Comparison of ENCODE assay signal across 36 mouse cellular contexts in the genomic region with DNA sequence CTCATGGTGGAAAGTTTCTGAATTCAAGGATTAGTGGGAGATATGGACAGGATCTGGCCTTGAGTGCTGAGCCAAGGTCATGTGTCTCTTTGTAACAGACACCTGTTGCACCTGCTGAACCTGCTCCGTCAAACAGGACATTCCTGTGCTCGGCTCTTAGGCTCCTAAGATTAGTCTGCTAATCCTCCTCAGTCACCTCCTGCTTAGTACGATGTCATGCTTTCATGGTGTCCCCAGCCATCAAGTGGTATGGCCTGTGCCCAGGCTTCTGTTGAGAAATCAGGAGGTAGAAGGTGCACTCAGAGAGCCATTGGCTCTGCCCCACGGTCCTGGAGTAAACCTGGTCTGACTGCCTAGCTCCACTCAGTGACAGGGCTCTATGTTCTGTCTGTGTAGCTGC. TPM values are rescaled to one million over a fixed set of nuclear protein-coding genes. Genes with fewer than 3 reads are reported as not detected.
"Had no signal": no experiment of that assay in that cellular context is flagged by ENCODE, and none has a peak within 500 bp of the region (broad histone marks: within the 10 kb centered on the region; RNA-seq: fewer than 3 reads in every experiment).

No protein-coding gene starts in this region.

- H3K36me3 ChIP-seq: heart, embryonic 10.5 days; heart, embryonic 12.5 days; heart, embryonic 13.5 days; heart, embryonic 15.5 days; hindbrain, embryonic 10.5 days; hindbrain, embryonic 12.5 days; hindbrain, embryonic 13.5 days; hindbrain, embryonic 15.5 days; intestine, embryonic 15.5 days; kidney, embryonic 15.5 days had no signal

- ATAC-seq: hindbrain, embryonic 16.5 days; hindbrain, postnatal 0 days; intestine, embryonic 15.5 days; intestine, embryonic 16.5 days; intestine, postnatal 0 days had no signal

- H3K4me1 ChIP-seq: hindbrain, embryonic 12.5 days; hindbrain, embryonic 13.5 days; intestine, embryonic 15.5 days had no signal

- H3K27ac ChIP-seq: heart, embryonic 10.5 days; heart, embryonic 13.5 days; heart, embryonic 15.5 days; hindbrain, embryonic 10.5 days; hindbrain, embryonic 12.5 days; hindbrain, embryonic 13.5 days; hindbrain, embryonic 14.5 days; hindbrain, embryonic 15.5 days; hindbrain, postnatal 0 days; intestine, embryonic 15.5 days; kidney, embryonic 15.5 days; kidney, postnatal 0 days; layer of hippocampus, adult 2 months had no signal

- H3K27me3 ChIP-seq: heart, embryonic 15.5 days; hindbrain, embryonic 15.5 days; intestine, embryonic 15.5 days had no signal

- H3K9me3 ChIP-seq: heart, embryonic 10.5 days; heart, embryonic 12.5 days; heart, embryonic 13.5 days; heart, embryonic 15.5 days; hindbrain, embryonic 10.5 days; hindbrain, embryonic 12.5 days; hindbrain, embryonic 13.5 days; hindbrain, embryonic 15.5 days; intestine, embryonic 15.5 days; kidney, embryonic 15.5 days had no signal

- H3K4me2 ChIP-seq: heart, embryonic 11.5 days; heart, embryonic 12.5 days; heart, embryonic 13.5 days; heart, embryonic 15.5 days; hindbrain, embryonic 12.5 days; hindbrain, embryonic 13.5 days; hindbrain, embryonic 14.5 days; hindbrain, embryonic 15.5 days; intestine, embryonic 15.5 days; kidney, embryonic 15.5 days had no signal

- DNase-seq: heart, postnatal 10 days; heart, postnatal 14 days; heart, postnatal 36 days; heart, postnatal 4 days; kidney, adult 11 months; kidney, adult 18-20 months; kidney, adult 2 months; kidney, adult 8-10 months; kidney, adult 9 months; kidney, postnatal 10 days; kidney, postnatal 14 days; kidney, postnatal 25 days; kidney, postnatal 36 days; kidney, postnatal 4 days; layer of hippocampus, adult 9-11 months; layer of hippocampus, postnatal 36 days had no signal

- H3K9ac ChIP-seq: heart, embryonic 12.5 days; heart, embryonic 13.5 days; heart, embryonic 15.5 days; hindbrain, embryonic 12.5 days; hindbrain, embryonic 13.5 days; hindbrain, embryonic 14.5 days; hindbrain, embryonic 15.5 days; intestine, embryonic 15.5 days; kidney, embryonic 15.5 days had no signal

- H3K4me3 ChIP-seq: heart, embryonic 10.5 days; heart, embryonic 12.5 days; heart, embryonic 13.5 days; heart, embryonic 15.5 days; hindbrain, embryonic 10.5 days; hindbrain, embryonic 12.5 days; hindbrain, embryonic 13.5 days; hindbrain, embryonic 15.5 days; intestine, embryonic 15.5 days; kidney, embryonic 15.5 days; layer of hippocampus, adult 2 months had no signal

RNA-seq across cellular contexts. Expression of a gene that starts 15.1 kb away (rescaled TPM):
- total RNA-seq: hematopoietic stem cell, adult 5-6 weeks had no signal

RNA-seq across cellular contexts. Expression of a gene that starts 36.8 kb away (rescaled TPM):
- polyA plus RNA-seq: hindbrain, embryonic 10.5 days; intestine, postnatal 0 days; kidney, embryonic 16.5 days had no signal
